8 mouse cellular contexts compared by ENCODE assay signal in the genomic region with DNA sequence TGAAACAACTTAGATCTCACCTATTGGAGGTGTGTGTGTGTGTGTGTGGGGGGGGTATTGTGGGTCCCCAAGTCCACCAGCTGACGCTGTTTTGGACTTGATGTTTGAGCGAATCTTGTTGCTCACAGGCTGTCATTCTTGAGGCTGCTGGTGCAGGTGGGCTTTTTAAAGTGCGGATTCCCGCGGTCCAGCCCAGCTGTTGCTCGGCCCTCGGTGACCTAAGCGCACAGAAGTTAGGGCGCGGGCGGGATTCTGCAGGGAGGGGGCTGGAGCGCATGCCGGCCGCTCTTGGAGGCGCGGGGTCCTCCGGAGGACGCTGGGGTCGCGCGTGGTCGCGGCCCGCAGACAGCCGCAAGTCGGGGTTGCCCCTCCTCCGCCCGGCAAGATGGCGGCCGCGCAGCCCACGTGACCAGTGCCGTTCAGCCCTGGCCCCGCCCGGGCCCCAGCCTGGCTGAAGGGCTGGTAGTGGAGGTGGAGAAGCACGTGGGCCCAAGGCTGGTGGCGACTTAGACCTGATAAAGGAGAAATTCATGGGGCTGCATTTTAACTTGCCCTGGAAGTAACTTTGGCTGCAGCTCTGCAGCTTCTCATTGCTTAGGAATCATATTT. TPM values are rescaled to one million over a fixed set of nuclear protein-coding genes. Genes with fewer than 3 reads are reported as not detected.
DNase-seq lines count a peak whose midpoint lies in the region; ATAC-seq and TF ChIP-seq lines count a peak whose summit lies in the region.

No protein-coding gene starts in this region.

- ATAC-seq in forebrain, embryonic 16.5 days: peak; percentile 43
- peak; percentile 54 for ATAC-seq in lung, embryonic 14.5 days (ENCODE audit: insufficient read depth)
- peak; percentile 35; the same call in 1 of the 2 replicates for ATAC-seq in neutrophil, adult 5-6 weeks (ENCODE audit: extremely low read depth, insufficient number of reproducible peaks, low FRiP score, poor library complexity, severe bottlenecking)

- WGBS in forebrain, embryonic 16.5 days: under 1% methylated on average over 37 of the region's 37 CpGs
- WGBS in lung, embryonic 14.5 days: 0% methylated on average over 37 of the region's 37 CpGs

- peaks cover 7 to 11% of the 10 kb centered on the region in 2 experiments for H3K4me1 ChIP-seq in ES-E14 (ENCODE audit: control insufficient read depth in 2 of 2, insufficient read depth in 2 of 2, low read length in 2 of 2, poor library complexity in 1 of 2)
- H3K4me1 ChIP-seq in forebrain, embryonic 16.5 days (replicated peaks; ENCODE audit: control insufficient read depth, insufficient read depth, low read length): peaks cover 15% of the 10 kb centered on the region
- peaks cover 15% of the 10 kb centered on the region for H3K4me1 ChIP-seq in lung, embryonic 14.5 days (ENCODE audit: insufficient read depth)

- no peak overlapping the region for H3K27ac ChIP-seq in ES-E14 (ENCODE audit: insufficient read depth, low read depth, low read length, poor library complexity, severe bottlenecking)
- H3K27ac ChIP-seq in forebrain, embryonic 16.5 days (ENCODE audit: low read length): peak overlapping the region; percentile 58
- peak overlapping the region; percentile 65; the same call in 1 of the 2 replicates for H3K27ac ChIP-seq in lung, embryonic 14.5 days (ENCODE audit: low read depth)

- no peaks in the 10 kb centered on the region; the same call in 1 of the 2 replicates for H3K36me3 ChIP-seq in ES-E14 (ENCODE audit: control insufficient read depth, insufficient read depth, low read length, poor library complexity, severe bottlenecking)
- H3K36me3 ChIP-seq in forebrain, embryonic 16.5 days (ENCODE audit: control insufficient read depth, insufficient read depth): no peaks in the 10 kb centered on the region
- no peaks in the 10 kb centered on the region for H3K36me3 ChIP-seq in lung, embryonic 14.5 days (ENCODE audit: insufficient read depth)

- H3K27me3 ChIP-seq in forebrain, embryonic 16.5 days (replicated peaks; ENCODE audit: control insufficient read depth, insufficient read depth, low read length): no peaks in the 10 kb centered on the region
- H3K27me3 ChIP-seq in lung, embryonic 14.5 days (ENCODE audit: insufficient read depth, low read length): no peaks in the 10 kb centered on the region

- intact Hi-C loops in heart, postnatal 36 days (cut with DNase I): loop anchor here (5.0 to 10.0 kb wide), 2 partner anchors 329 to 764 kb away; partner anchors contain the start of genes Kdsr, Pign and Relch

- no peak for TF ChIP-seq CTCF in lung, embryonic 14.5 days (IDR thresholded peaks at IDR 0.05; ENCODE audit: low read depth)

- peak overlapping the region; percentile 87 to 89 for H3K4me3 ChIP-seq in ES-E14 (ENCODE audit: insufficient read depth in 1 of 2, low read depth in 1 of 2, low read length in 2 of 2, poor library complexity in 1 of 2, severe bottlenecking in 1 of 2)
- peak overlapping the region; percentile 88 for H3K4me3 ChIP-seq in forebrain, embryonic 16.5 days (replicated peaks; ENCODE audit: low read length)
- peak overlapping the region; percentile 78 for H3K4me3 ChIP-seq in lung, embryonic 14.5 days (ENCODE audit: low read depth, low read length)

- peak; percentile 65 for DNase-seq in ES-E14 (ENCODE audit: low read depth, low spot score)
- peak; percentile 87 for DNase-seq in cerebellum, adult 11-12 months
- DNase-seq in heart, postnatal 36 days: peak; percentile 83 to 89
- peak; percentile 71 to 72 for DNase-seq in layer of hippocampus, adult 8-10 months (ENCODE audit: low spot score in 2 of 2)
- peak; percentile 90 for DNase-seq in lung, embryonic 14.5 days
- DNase-seq in testis, postnatal 14 days (ENCODE audit: low spot score): peak; percentile 90

- peak overlapping the region; percentile 84 for H3K9ac ChIP-seq in ES-E14 (ENCODE audit: insufficient read depth, low read depth, low read length, poor library complexity, severe bottlenecking)
- peak overlapping the region; percentile 76 for H3K9ac ChIP-seq in forebrain, embryonic 16.5 days (replicated peaks; ENCODE audit: low read depth, low read length)
- H3K9ac ChIP-seq in lung, embryonic 14.5 days: peak overlapping the region; percentile 71

- peak overlapping the region; percentile 75 for H3K4me2 ChIP-seq in forebrain, embryonic 16.5 days (ENCODE audit: low read length)
- H3K4me2 ChIP-seq in lung, embryonic 14.5 days: peak overlapping the region; percentile 99

- in situ Hi-C loops in ES-E14 (cut with MboI; ENCODE audit: low sequenced_read_pairs in 2 of 2, unreplicated experiment in 2 of 2): no loop called here

- no peaks in the 10 kb centered on the region for H3K9me3 ChIP-seq in ES-E14 (ENCODE audit: control insufficient read depth, insufficient read depth, low read depth, low read length)
- H3K9me3 ChIP-seq in forebrain, embryonic 16.5 days (ENCODE audit: control insufficient read depth, low read length): no peaks in the 10 kb centered on the region
- H3K9me3 ChIP-seq in lung, embryonic 14.5 days (ENCODE audit: low read depth, low read length): no peaks in the 10 kb centered on the region

TF ChIP-seq in ES-E14, 5 proteins besides CTCF, POLR2A, EP300 and RAD21:
- no peak for TF ChIP-seq CHD2 (IDR thresholded peaks at IDR 0.05; ENCODE audit: low read depth, low read length)
- TF ChIP-seq HCFC1 (IDR thresholded peaks at IDR 0.05; ENCODE audit: borderline replicate concordance, insufficient read depth, low read length): no peak
- TF ChIP-seq ZC3H11A (IDR thresholded peaks at IDR 0.05; ENCODE audit: borderline replicate concordance, low read depth, low read length): no peak
- no peak for TF ChIP-seq ZNF384 (IDR thresholded peaks at IDR 0.05; ENCODE audit: low read depth, low read length)
- no peak for TF ChIP-seq MAFK (IDR thresholded peaks at IDR 0.05; ENCODE audit: insufficient read depth, low read depth, low read length)
TF ChIP-seq in ES-E14: peak in this region for 0.

RNA-seq across cellular contexts. Expression of gene Zcchc2, which starts 3.5 kb away (rescaled TPM):
- total RNA-seq in ES-E14 (2012; rRNA removed): 9.5 and 11.5 TPM in 2 replicates
- 1.7 and 2.3 TPM in 2 replicates for polyA plus RNA-seq in forebrain, embryonic 16.5 days (2015; fragmentation: Nextera tagmentation; extraction: Ambion mirVana)
- total RNA-seq in heart, postnatal 36 days (2021): 10 to 100 TPM in 1 of 2 experiments, 1 to 10 TPM in 1; 9.8 to 10.4 TPM
- 10 to 100 TPM; 20.6 to 25.6 (median 23.3) TPM for total RNA-seq in layer of hippocampus, adult 8-10 months (2022)
- 3.1 and 3.2 TPM in 2 replicates for polyA plus RNA-seq in lung, embryonic 14.5 days (2014; fragmentation: Nextera tagmentation; extraction: Ambion mirVana)
- total RNA-seq in neutrophil, adult 5-6 weeks (2017): 56.2 and 64.6 TPM in 2 replicates
